Mouse (Mus musculus): ENCODE measurements around the gene Uchl5.
A peak's percentile ranks its signal among the peaks of the same experiment; 100 is the strongest.

Uchl5 gene

DNA sequence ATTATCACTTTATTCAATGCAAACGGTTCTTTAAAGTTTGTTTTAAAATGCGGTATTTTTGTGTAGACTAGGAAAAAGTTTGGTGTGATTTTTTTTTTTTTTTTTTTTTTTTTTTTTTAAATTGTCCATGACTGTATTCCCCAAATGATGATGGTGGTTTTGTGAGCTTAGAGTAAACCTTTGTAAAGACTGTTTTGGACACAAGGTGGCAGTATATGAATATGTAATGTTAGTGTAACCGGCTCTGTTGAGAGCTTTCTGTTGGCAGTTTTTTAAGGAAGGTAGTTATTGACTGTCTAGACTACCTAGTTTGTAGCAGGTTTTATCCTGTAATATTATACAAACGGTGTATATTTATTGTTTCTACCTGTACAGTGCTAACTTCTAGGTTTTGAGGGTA lies 26.5 kb downstream of the Uchl5 start:
- DNase-seq (ENCODE audit: low read depth): peak; percentile 66

DNA sequence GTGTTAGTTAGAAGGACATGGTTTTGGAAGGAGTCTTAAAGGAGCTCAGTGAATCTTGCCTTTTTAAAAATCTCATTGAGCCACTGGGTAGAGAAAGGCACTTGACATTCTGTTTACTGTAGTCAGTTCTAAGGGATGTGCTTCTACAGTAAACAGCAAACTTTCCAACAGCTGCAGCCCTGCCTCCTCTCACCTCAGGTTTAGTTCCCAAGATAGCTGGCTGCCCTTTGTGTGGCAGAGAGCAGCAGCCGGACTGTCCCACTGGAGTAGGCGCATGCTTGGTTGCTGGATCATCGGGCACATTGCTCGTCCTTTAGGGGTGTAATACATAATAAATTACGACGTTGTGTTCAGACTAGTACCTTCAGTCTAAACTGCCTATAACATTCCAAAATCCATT lies 32.0 kb downstream of the Uchl5 start:
- DNase-seq (ENCODE audit: low read depth): no peak

DNA sequence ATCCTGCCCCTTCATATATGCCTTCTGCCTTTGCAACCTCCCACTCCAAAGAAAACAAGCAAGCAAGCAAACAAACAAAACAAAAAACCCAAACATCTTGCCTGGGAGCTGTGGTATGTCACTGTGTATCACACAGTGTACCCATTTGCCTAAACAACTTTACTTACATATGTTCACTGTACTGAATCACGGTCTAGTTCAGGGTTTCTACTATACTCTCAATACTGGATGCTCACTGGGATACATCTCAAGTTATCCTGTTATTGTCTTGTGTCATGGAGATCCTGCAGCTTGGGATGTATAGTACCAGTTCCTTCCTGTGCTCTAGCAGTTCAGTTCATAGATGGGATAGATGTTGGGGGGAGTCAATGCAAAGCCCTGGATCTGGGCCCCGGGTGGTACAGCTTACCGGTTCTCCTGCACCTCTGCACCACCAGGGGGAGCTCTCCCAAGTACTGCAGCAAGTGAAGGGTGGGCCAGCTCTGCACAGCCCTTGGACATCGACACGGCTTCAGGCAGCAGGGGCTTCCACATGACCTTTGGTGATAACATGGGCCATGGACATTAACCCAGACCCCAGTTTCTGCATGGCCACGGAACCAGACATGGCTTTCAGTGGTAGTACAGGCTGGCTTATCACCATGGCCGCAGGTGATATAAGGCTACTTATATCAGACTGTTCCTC lies 36.7 kb downstream of the Uchl5 start:
- peak; percentile 67 for DNase-seq (ENCODE audit: low read depth)

DNA sequence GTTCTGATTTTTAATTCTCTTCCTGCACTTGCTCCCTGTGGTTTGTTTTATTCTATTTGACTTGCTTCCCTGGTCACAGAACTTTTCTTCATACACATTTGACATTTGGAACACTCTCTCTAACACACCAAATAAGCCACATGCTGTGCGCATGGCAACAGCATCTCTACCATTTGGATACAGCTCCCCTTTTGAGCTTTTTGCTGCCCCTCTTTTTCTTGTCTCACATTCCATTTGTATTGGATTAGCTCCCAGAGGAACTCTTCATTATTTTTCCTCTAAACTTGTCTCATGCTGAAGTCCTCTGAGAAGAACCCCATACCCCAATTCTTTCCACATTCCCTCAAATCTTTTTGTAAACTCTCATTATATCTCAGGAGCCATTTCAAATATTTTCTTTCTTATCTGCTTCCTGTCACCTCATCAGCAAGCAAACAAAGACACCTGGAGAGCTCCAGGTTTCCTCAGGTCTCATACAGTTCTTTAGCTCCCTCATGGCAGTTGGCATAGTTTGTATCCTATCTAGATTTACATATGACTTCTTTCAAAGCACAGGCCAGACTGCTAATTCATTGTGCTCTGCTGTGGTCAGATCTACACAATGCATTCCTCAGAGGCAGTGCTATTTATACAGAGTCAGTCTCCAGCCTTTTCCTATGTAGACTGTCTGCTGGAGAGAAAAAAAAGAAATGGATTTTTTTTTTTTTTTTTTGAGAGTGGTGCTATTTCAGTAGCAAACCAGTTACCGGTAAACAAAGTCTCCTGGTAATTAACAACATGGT lies 43.2 kb downstream of the Uchl5 start:
- no peak for DNase-seq (ENCODE audit: low read depth)

DNA sequence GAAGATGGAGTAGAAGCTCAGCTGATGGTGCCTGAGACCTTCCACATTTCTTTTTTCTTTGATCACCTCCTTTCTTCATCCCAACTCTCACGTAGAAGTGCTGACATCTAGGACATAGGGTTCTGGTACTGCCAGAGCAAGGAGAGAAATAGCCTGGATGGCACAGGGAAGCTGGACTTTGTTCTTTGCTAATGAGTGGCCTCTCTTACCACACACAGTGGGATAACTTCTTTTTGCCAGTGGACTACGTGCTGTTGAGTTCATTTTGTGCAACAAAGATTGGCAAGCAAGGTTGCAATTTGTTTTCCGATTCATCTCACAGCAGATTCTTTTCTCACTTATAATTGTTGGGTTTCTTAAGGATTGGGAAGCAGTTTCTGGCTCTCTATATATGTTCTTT lies 45.6 kb downstream of the Uchl5 start:
- DNase-seq (ENCODE audit: low read depth): no peak

DNA sequence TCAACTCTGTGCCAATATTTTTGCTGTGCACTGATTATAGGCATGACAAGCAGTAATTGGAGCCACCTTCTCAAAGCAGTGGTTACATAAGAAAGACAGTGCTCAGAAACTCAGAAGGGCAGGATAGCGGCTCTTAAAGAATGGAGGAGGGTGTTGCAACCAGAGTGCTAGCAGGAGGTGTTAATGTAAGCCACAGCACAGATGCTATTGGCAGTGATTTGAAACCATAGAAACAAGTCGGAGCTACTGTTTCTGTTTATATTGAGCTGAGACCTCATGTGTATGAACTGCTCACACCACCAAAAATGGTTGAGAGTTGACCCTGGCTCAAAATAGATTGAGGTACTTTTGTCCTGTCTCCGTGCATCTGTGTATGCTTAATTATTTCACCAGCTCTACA lies 53.6 kb downstream of the Uchl5 start:
- DNase-seq (ENCODE audit: low read depth): no peak

DNA sequence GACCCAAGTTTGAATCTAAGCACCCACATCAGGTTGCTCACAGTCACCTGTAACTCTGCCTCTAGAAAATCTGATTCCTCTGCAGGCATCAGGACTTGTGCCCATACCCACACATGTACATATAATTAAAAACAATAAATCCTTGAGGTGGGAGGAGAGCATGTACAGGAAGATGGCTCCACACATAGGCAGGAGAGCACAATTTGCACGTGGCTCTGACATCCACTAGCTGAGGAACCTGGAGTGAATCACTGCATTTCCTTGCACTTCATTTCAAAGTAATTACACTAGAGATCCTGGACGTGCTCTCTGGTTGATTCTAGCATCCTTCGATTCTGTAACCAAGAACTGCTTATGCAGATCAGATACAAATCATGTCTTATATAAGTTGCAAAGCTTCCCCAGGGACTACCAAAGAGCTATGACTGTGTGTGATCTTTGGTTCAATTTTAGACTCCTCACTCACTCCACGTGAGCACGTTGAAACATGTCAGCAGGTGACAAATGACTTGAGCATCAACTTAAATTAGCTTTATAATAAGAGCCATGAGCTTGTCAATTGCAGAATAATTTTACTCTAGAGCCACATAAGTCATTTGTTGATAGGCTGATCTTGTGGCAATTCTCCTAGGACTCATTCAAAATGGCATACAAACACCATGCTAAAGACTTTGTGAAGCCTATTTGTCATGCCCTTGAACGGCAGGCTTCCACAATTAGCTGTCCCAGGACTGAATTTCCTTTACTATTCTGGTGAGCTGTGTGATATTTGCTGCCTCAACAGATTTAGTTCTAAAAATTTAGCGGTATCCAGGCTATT lies 59.5 kb downstream of the Uchl5 start:
- DNase-seq (ENCODE audit: low read depth): no peak

DNA sequence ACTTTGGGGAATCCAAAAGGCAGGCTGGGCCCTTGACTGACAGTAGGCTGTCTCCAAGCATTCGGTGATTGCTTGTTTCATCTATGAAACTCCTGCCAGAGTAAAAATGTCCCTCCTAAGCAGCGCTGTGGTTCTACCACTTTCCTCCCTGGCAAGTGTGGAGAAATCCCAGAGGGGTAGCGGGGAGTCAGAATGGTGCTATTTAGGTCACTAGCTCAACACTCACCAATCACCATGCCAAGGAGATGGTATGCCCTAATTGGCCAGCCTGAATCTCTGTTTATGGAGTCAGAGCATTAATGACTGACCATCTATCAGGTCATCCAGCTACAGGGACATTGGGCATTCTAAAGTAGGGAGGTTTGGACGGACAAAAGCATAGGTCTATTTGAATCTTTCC lies 60.6 kb downstream of the Uchl5 start:
- no peak for DNase-seq (ENCODE audit: low read depth)

DNA sequence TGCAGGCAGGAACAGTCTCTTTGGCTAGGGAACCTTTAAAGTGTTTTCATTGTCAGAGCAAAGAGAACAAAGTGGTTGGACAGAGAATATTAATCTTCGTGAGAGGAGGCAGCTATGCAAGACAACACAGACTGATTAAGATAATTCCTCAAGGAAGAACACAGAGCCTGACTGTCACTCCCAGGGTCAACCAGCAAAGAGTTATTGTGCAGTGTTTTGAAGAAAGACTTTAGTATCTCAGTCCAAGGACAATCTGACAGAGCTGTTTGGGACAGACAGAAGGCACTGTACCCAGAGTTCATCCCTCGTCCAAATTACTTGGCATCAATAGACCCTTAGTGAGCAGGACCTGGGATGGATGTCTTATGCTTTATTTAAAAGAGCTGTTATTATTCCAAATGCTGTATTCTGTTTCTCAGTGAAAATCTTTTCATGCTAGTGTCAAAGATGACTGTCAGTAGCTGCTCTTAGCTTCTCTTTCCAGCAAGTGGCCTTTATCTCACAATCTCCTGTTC lies 61.9 kb downstream of the Uchl5 start:
- no peak for DNase-seq (ENCODE audit: low read depth)

DNA sequence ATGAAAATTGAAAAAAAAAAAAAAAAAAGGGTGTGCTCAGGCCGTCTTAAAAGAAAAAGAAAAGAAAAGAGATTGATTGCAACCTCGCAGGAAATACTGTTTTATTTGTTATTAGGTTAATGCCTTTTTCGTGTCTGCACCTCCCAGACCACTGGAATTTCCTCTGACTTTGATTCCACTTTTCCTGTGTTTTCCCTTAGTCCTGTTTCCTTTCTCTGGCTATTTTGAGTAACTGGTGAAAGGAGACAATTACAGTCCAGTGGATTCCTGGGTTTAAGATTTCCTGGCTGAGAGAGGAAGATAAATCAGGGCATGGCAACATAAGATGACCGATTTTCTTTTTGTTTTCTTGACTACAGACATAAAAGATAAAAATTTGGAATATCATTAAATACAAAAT lies 75.3 kb downstream of the Uchl5 start:
- no peak for DNase-seq (ENCODE audit: low read depth)

DNA sequence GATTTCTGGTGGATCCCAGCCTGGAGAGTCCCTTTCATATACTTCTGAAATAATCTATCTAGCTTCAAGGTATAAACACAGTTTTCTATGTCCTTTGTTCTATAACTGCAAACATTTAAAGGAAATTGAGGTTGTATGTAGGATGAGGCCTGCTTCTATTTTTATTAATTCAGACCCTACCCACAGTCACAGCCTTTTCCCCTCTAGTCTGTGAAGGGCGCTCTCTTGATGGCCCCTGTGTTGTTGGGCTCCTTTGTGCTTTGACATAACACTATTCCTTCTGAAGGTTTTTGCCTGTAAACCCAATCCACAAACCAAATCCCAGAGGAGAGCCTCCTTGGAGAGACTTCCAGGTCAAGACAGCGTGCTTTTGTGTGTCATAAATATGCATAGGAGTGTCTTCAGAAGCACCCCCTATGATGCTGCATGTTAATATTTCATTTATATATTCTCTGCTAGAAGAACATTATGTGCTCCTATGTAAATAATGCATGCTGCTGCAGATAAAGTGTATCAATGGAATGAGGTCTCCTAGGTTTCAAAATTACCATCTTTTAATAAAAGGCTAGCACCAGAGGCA lies 75.8 kb downstream of the Uchl5 start:
- DNase-seq (ENCODE audit: low read depth): no peak

DNA sequence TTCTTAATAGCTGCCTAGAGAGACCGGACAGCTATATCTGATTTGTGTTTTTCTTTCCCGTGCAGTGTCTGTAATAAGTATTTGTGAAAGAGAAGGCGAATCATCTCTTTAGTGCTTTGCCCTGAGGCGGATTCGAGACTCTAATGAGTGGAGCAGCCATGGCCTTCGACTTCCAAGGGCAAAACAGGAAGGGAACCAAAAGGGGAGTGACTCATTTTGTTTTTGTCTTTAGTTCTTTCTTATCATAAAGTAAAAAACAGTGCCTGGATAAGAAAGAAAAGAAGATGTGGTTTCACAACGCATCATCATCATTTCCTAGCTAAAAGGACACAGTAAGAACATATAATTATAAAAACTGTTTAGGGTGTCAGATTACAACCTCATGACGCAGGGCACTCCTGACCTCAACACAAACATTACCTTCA lies 76.6 kb downstream of the Uchl5 start:
- DNase-seq (ENCODE audit: low read depth): no peak

DNA sequence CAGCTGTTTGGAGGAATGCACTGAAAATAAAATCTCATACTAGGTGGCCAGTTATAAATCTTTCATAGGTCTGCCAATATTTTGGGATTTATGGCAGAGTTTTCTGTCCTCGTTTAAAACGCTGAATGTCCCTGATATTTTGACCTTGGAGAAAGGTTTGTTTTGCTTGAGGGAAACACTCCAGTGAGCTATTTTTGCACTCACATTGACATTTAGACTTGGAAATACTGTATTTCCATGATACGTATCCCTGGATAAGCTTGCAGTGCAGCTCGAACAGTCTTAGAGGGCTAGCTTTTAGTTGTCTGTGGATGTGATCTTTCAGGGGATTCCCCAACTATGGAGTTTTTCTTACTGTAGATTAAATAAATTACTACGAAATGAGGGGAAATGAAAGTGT lies 78.6 kb downstream of the Uchl5 start:
- DNase-seq (ENCODE audit: low read depth): no peak

All from c-Kit-positive CD71-negative TER-119-negative erythroid progenitor cells, embryonic 14.5 days (primary cell).